Mouse (Mus musculus) heart, postnatal 0 days (tissue): ENCODE measurements around the gene Olfr12.

Experiments
- CTCF ChIP-seq: IDR thresholded peaks from 2 replicates; pipeline ENCODE4 v1.5.1; 2016; ENCODE audit warnings: antibody characterized with exemption, control low read depth, low read depth
- EP300 ChIP-seq: IDR thresholded peaks from 2 replicates; pipeline ENCODE4 v1.6.1; 2016; ENCODE audit warnings: antibody characterized with exemption, low read depth

DNA sequence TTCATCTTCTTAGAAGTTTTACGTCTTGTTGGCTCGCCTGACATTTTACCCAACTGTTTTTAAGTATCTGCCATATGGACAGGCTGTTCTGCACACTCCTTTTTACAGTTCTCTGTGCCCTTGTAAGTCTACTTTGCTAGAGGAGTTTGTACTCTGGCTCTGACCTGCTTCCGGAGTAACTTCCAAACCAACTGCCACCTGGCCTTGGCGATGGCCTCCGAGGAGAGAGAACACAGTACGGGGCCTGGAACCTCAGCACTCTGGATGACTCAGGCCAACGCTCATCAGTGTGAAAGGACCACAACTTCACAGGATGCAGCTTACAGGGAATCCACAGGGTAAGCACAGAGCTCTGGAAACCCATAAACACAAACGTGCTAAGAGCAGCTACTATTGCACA is 16.1 kb downstream of the Olfr12 start:
- TF ChIP-seq EP300 (no peak), CTCF (no peak)
